Mouse (Mus musculus) hematopoietic stem cell, adult 5-6 weeks (primary cell): ENCODE measurements around the gene Zfp131. TPM values are rescaled to one million over a fixed set of nuclear protein-coding genes. Genes with fewer than 3 reads are reported as not detected.

Experiments used
- ATAC-seq, 2 experiments: fragments of 125-278 bp in 1 of 2; replicated peaks in 1 of 2; 2 replicates each; pipeline ENCODE4 v1.8.0; 2016 to 2017; ENCODE audit warnings: inconsistent platforms in 2 of 2, mild to moderate bottlenecking in 2 of 2, moderate number of reproducible peaks in 2 of 2, low read depth in 1 of 2, moderate TSS enrichment in 1 of 2; ENCODE audit not compliant: low FRiP score in 2 of 2, poor library complexity in 2 of 2, severe bottlenecking in 2 of 2, insufficient read depth in 1 of 2, low TSS enrichment in 1 of 2
- total RNA-seq: library from RNA; stranded (forward); fragments of 172-1452, 232-1000 nt; gene quantifications from 2 replicates; pipeline ENCODE4 v1.2.3, GENCODE M21; 2017

Gene Zfp131
- total RNA-seq, 1 experiment from 2014 or later, result 68.4 TPM

- ATAC-seq, result no peak
Measured at GRCm38 (mm10) chr13:119766480-119766879, 24.2 kb downstream of the Zfp131 start.

- ATAC-seq, result no peak
Measured at GRCm38 (mm10) chr13:119756831-119757230, 33.9 kb downstream of the Zfp131 start.

GRCm38 (mm10) chr13:119755681-119756471 lies 34.8 kb downstream of the Zfp131 start, which contains the start of gene Nim1k:
Gene Nim1k, minus strand, starts transcription at chr13:119755882.
- peak; percentile 84 to 88 for ATAC-seq

- ATAC-seq, result peak; percentile 29 to 54
Measured at GRCm38 (mm10) chr13:119755141-119755547, 35.5 kb downstream of the Zfp131 start.

- no peak for ATAC-seq
Measured at GRCm38 (mm10) chr13:119754635-119755020, 36.1 kb downstream of the Zfp131 start.

GRCm38 (mm10) chr13:119753859-119754634 lies 36.6 kb downstream of the Zfp131 start:
- ATAC-seq, result no peak

GRCm38 (mm10) chr13:119746930-119747329 lies 43.8 kb downstream of the Zfp131 start:
- ATAC-seq, result no peak

- peak; percentile 39 to 81; a peak in 1 of 4 replicates for ATAC-seq
Measured at GRCm38 (mm10) chr13:119743470-119743869, 47.2 kb downstream of the Zfp131 start.

- ATAC-seq, result peak in 1 of 2 experiments; percentile 51; a peak in 1 of 4 replicates
Measured at GRCm38 (mm10) chr13:119742711-119743415, 47.8 kb downstream of the Zfp131 start.

- ATAC-seq, result no peak
Measured at GRCm38 (mm10) chr13:119741390-119742237, 49.1 kb downstream of the Zfp131 start.

GRCm38 (mm10) chr13:119731448-119731847 lies 59.2 kb downstream of the Zfp131 start:
- no peak for ATAC-seq

GRCm38 (mm10) chr13:119729406-119729805 lies 61.3 kb downstream of the Zfp131 start:
- ATAC-seq, result no peak

GRCm38 (mm10) chr13:119727608-119728387 lies 62.9 kb downstream of the Zfp131 start:
- no peak for ATAC-seq

- no peak for ATAC-seq
Measured at GRCm38 (mm10) chr13:119724541-119724940, 66.1 kb downstream of the Zfp131 start.

- no peak for ATAC-seq
Measured at GRCm38 (mm10) chr13:119723368-119723767, 67.3 kb downstream of the Zfp131 start.

- ATAC-seq, result no peak
Measured at GRCm38 (mm10) chr13:119722447-119722846, 68.2 kb downstream of the Zfp131 start.
